Mouse (Mus musculus) activated CD4-positive, CD25-positive, alpha-beta regulatory T cell, adult 9 weeks (primary cell): ENCODE measurements around the gene E130309D02Rik. TPM values are rescaled to one million over a fixed set of nuclear protein-coding genes. Genes with fewer than 3 reads are reported as not detected.

Experiments used
- polyA plus RNA-seq: library from polyadenylated mRNA; unstranded; fragments of 100-300 nt; shearing (Covaris generic); gene quantifications from one replicate; pipeline ENCODE4 v1.2.1, GENCODE M21; 2017

E130309D02Rik gene
- polyA plus RNA-seq = 5.6 TPM

DNA sequence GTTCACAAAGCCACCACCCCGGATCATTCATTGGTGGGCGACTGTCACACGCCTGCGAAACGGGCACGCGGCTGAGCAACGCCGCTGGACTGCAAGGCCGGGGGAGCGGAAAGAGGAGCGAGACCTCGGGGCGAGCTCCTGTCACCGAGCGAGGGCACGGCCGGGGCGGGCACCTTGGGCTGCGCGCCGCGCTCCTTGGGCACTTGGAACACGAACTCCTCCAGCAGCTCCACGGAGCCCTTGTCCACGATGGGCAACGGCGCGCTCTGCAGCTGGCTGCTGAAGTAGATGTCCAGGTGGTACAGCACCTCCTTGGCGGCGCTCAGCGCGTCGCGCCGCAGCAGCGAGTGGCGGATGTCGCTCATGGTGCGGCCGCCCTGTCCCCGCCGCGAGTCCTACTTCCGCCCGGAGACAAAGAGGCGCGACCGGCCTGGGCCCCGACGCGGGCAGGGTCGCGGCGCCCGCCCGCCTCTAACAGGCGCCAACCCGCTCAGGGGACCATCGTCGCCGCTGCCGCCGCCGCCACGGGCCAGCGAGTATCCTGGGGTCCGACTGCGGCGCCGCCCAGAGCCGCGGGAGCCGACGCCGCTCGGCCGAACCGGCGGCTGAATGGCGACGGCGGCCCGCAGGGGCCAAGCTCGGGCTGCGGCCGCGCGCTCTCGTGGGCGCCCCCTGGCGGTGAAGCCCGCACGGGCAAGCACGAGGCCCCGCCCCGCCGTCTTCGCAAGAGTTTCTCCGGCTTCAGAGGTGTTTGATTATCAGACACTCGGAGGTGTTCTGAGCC is at the start of gene E130309D02Rik:
E130309D02Rik (minus strand) TSS at position 631 of the 784 bp plus-strand sequence.

DNA sequence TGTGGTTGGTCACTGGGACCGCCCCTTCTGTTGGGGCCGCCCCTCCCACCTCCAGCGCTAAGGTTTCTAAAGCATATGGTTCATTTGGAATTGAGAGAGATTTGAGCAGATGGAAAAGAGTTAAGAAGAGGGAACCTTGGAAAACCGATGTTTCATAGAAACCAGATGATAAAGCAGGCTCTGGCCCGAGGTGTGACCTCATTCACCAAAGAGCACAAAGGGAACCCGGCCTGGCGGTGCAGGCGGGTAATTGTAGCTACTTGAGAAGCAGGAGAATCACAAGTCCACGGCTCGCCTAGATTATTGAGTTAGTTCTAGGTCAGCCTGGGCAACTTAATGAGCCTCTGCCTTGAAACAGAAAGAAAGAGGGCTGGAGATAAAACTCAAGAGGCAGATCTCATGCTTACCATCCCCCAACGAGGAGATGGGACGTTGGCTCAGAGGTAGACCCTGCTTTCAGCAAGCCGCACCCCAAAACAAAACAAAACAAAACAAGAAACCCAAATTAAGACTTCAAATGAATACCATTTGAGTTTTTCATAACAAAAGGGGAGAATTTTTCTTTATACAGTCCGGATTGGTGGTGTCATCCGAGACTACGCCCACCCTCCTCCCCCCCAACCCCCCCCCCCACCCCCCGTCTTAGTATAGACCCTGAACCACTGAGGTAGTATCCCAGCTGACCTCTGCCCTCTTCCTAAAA is 41.7 kb upstream of the E130309D02Rik start, which contains the start of gene Grid2ip:
Grid2ip (plus strand) TSS at position 653 of the 703 bp plus-strand sequence.

DNA sequence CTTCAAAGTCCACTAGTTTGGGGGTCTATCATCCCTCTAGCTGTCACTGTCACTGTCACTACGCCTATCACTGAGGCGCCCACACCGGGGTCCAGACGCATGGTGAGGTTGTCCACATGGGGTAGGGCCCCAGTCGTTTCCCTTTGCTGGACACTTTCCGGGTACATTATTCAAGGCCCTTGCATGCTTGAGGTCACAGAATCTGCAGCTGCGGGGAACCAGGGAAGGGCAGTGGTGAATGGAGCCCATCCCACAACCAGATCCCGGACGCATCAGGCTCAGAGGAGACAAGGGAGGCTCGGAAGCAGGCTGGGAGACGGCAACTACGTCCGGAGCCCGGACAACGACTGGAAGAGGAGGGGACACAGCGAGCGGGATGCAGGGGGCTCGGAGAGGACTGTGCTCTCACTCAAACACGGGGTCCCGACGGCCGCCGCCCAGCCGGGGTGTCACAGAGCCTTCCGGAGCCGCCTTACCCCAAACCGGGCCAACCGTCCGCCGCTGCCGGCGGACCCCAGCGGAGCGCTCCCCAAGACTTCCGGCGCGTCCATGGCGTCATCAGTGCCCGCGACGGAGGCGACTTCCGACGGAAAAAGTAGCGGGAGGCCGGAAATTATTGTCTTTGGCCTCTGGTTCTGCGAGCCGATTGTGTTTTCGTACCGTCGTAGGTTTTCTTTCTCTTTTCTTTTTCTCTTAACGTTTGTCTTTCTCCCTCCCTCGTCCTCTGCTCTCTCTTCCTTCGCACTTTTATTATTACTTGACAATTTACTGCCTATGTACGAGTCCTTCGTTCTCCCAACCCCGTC is 13.7 kb upstream of the E130309D02Rik start, which contains the start of gene Zdhhc4:
Zdhhc4 (minus strand) TSS at position 567 of the 806 bp plus-strand sequence.

DNA sequence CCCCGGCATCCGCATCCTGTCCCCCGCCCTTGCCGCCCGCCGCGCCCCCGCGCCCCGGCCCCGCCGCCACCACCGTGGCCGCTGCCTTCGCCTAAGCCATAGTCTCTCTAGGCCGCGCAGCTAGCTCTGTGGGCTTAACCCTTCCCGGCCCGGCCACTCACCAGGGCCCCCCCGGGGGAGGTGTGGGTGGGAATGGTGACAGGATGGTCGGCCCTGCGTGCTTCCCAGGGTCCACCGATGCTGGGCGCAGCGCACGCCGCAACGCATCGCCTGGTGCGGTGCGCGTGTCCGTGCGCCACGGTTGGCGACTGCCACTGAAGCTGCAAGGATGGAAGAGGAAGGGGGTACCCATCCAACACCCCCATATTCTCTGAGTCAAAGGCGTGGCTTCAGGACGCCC is 21.8 kb downstream of the E130309D02Rik start, which contains the start of gene Zfp853:
Zfp853 (minus strand) TSS at position 220 of the 400 bp plus-strand sequence.

DNA sequence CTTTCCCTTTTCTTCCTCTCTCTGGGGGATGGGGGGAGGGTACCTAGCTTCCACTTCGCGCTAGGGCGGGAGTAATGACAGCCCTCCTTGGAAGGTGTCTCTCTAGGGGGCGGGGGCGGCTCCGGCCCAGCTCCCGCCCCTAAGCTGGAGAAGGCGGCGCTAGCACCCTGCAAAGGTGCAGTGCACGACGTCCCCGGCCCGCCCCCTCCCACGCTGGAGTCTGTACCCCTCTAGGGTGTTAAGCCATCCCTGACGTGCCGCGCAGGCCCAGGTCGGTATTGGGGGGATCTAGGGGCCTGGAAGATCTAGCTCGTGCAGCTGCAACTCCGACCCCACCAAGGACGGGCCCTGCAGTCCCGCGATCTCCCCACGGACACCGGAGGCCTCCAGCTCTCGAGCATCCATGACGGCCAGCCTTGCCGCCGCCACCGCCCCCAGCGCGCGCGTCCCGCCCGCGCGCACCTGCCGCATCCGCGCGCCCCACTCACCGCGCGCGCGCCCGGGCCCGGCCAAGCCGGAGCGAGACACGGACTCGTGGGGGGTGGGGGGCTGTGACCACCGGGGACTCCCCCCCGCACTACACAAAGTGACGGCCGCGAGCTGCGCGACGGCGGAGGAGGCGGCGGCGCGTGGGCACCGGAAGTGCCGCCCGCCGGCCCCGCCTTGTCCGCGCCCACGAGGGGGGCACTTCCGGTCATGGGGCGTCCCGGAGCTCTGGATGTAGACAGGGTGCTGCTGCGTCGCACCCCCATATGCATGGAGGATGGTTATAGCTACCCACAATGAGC is 45.6 kb downstream of the E130309D02Rik start, which contains the start of gene Zfp316:
Zfp316 (minus strand) TSS at position 660 of the 788 bp plus-strand sequence.

Other genes starting within 250 kb of the E130309D02Rik start
- 58.3 TPM for gene Rnf216, start 202.4 kb downstream of the E130309D02Rik start, polyA plus RNA-seq
- 0.07 TPM for gene Olfr718-ps1, start 167.8 kb downstream of the E130309D02Rik start, polyA plus RNA-seq
- gene Rbak, start 134.6 kb downstream of the E130309D02Rik start, polyA plus RNA-seq = 16.5 TPM
- gene Spdye4b, start 134.3 kb downstream of the E130309D02Rik start, polyA plus RNA-seq = not detected
- gene Spdye4a, start 88.5 kb downstream of the E130309D02Rik start, polyA plus RNA-seq = not detected
- gene Zfp12, start 80.2 kb downstream of the E130309D02Rik start, polyA plus RNA-seq = 10.5 TPM
- gene Zfp316, start 45.3 kb downstream of the E130309D02Rik start, polyA plus RNA-seq = 0.12 TPM
- gene Zfp853, start 21.7 kb downstream of the E130309D02Rik start, polyA plus RNA-seq = not detected
- 98.1 TPM for gene Zdhhc4, start 13.9 kb upstream of the E130309D02Rik start, polyA plus RNA-seq
- not detected for gene Grid2ip, start 42.0 kb upstream of the E130309D02Rik start, polyA plus RNA-seq
- 34.8 TPM for gene Kdelr2, start 88.5 kb upstream of the E130309D02Rik start, polyA plus RNA-seq
- 16.0 TPM for gene Daglb, start 149.2 kb upstream of the E130309D02Rik start, polyA plus RNA-seq
- 20.0 TPM for gene Rac1, start 212.7 kb upstream of the E130309D02Rik start, polyA plus RNA-seq